Mouse (Mus musculus): ENCODE results near the gene Plekhg5. TPM values are rescaled to one million over a fixed set of nuclear protein-coding genes. Genes with fewer than 3 reads are reported as not detected.

Gene Plekhg5
- polyA plus RNA-seq, 1 experiment from 2014 or later, result 8.1 TPM

DNA sequence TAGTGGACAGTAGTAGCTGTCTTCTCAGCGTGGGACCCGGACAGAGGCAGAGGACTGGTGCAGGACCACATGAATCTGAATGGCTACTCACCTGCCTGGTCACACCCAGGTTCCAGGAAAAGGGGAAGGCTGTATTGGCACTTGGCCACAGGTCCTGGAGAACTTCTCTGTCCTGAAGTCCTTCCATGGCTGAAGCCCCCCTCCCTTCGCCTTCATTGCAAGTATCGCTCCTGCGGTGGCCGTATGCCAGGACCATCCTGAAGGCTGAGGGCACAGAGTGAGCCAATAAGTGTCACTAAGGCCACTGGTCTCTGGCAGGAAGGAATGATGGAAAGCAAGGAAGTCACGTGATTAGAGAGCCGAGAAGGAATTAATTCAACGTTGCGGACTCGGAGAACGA lies 21.9 kb downstream of the Plekhg5 start:
- H3K36me3 ChIP-seq, result no peaks in the 10 kb centered on the region
- 93% methylated on average over 12 of the region's 12 CpGs for WGBS
- H3K27ac ChIP-seq (replicated peaks), result no peak overlapping the region
- no peak for DNase-seq (ENCODE audit: low spot score)
- H3K9me3 ChIP-seq (replicated peaks), result no peaks in the 10 kb centered on the region
- peaks cover 21% of the 10 kb centered on the region for H3K27me3 ChIP-seq (ENCODE audit: low read depth, poor library complexity, severe bottlenecking)
- H3K4me3 ChIP-seq, result no peak overlapping the region
- H3K4me1 ChIP-seq, result peaks cover 32% of the 10 kb centered on the region

DNA sequence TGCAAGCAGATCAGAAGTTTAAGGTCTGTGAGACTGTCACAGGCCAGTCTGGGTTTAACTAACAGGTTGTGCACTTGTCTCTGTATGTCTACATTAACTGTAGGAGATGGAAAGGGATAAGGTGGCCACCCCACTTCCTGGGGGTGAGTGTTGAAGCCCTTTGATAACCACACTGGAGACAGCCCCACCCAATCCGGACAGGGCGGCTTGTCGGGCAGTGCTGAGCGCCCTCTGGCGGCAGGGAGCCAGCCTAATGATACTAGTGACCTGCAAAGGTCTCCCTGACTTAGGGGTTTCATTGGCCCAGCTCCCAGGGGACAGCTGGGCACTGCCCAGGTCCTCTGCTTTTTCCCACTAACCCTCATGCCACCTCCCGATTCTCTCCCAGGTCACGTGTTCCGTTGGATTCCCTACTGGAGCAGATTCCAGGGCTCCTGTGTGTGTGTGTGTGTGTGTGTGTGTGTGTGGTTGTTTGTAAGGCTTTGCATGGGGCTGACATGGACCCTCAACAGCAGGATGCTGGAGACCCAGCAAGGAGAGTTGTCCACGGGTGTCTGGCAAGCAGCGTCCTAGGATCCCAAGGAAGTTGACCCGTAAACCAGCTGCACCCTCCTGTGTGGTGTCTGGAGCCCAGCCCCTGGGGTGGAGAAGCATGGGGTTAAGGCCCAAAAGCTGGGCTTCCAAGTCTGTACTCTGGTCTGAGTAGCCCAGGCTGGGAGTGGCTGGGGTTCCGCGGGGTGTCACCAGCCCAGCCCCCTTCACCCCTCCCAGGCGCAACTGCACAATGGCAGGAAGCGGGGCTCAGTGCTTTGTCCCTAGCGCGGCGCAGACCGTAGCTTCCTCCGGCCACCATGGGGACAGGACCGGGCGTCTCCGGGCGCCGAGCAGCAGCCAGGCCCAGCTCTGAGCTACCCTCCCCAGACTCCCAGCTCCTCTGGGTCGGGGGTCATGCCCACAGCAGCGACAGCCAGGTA lies 23.9 kb downstream of the Plekhg5 start:
- DNase-seq (ENCODE audit: low spot score), result peak; percentile 75
- no peaks in the 10 kb centered on the region for H3K9me3 ChIP-seq (replicated peaks)
- 13% methylated on average over 27 of the region's 27 CpGs for WGBS
- peak overlapping the region; percentile 36 for H3K4me3 ChIP-seq
- peaks cover 21% of the 10 kb centered on the region for H3K27me3 ChIP-seq (ENCODE audit: low read depth, poor library complexity, severe bottlenecking)
- H3K27ac ChIP-seq (replicated peaks), result peak overlapping the region; percentile 59
- no peaks in the 10 kb centered on the region for H3K36me3 ChIP-seq
- peaks cover 32% of the 10 kb centered on the region for H3K4me1 ChIP-seq

GRCm38 (mm10) chr4:152096927-152097326 lies 24.6 kb downstream of the Plekhg5 start:
- Histone ChIP-seq H3K27ac (replicated peaks) (peak overlapping the region; percentile 59), H3K4me1 (peaks cover 32% of the 10 kb centered on the region), H3K4me3 (peak overlapping the region; percentile 36), H3K36me3 (peaks cover 2% of the 10 kb centered on the region; the same call in 1 of the 2 replicates), H3K9me3 (replicated peaks) (no peaks in the 10 kb centered on the region), H3K27me3 (ENCODE audit: low read depth, poor library complexity, severe bottlenecking) (peaks cover 21% of the 10 kb centered on the region)
- WGBS, result 50% methylated on average over 6 of the region's 6 CpGs
- DNase-seq (ENCODE audit: low spot score), result no peak

DNA sequence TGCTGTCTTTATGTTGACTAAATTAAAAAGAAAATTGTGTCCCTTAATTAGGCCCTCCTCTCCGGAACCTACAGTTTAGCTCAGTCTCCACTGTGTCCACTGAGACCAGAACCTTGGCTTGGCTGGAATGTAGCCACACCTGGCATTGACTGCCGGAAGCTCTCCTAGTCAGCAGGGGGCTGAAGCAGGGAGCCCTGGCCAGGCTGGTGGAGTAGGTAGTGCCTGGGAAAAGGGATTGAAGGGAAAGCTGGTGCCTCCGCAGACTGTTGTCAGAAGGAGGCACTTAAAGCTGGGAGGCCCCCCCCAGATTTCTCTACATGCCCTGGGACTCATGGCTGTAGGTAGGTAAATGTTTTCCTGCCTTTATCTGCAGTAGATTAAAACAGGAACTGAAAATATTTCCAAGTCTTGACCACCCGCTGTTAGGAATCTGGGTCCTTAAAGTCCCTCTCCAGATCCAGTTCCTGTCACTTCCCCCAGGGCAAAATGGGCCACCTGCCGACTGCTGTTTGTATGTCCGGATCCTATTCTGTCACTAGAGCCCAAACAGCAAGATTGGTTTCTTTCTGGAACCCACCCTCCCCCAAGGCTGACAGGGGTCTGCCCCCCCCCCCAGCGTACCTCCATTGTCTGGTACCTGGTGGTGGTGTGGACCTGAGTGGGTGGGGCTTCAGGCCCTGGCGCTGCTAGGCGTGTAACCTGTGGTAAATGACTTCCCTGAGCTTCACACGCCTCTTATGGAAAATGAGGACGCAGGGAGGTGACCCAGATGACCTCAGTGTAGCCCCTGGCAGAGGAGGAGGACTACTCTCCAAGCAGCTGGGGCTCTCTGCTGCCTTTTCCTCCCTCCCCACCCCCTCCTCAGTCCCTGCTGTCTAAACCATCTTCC lies 25.9 kb downstream of the Plekhg5 start:
- Histone ChIP-seq H3K27me3 (ENCODE audit: low read depth, poor library complexity, severe bottlenecking) (peaks cover 21% of the 10 kb centered on the region), H3K9me3 (replicated peaks) (no peaks in the 10 kb centered on the region), H3K36me3 (peaks cover 13% of the 10 kb centered on the region), H3K4me1 (peaks cover 26% of the 10 kb centered on the region), H3K27ac (replicated peaks) (0 out of 2 replicates have a peak overlapping the region, but pooled peaks have one; percentile 7), H3K4me3 (no peak overlapping the region)
- WGBS, result 24% methylated on average over 11 of the region's 11 CpGs
- DNase-seq (ENCODE audit: low spot score), result no peak

GRCm38 (mm10) chr4:152100541-152100940 lies 28.2 kb downstream of the Plekhg5 start:
- Histone ChIP-seq H3K27ac (replicated peaks) (no peak overlapping the region), H3K9me3 (replicated peaks) (no peaks in the 10 kb centered on the region), H3K4me3 (no peak overlapping the region), H3K36me3 (peaks cover 28% of the 10 kb centered on the region), H3K4me1 (peaks cover 26% of the 10 kb centered on the region), H3K27me3 (ENCODE audit: low read depth, poor library complexity, severe bottlenecking) (peaks cover 21% of the 10 kb centered on the region)
- no peak for DNase-seq (ENCODE audit: low spot score)
- 83% methylated on average over 11 of the region's 11 CpGs for WGBS

GRCm38 (mm10) chr4:152101081-152101653 lies 28.9 kb downstream of the Plekhg5 start:
- 77% methylated on average over 7 of the region's 7 CpGs for WGBS
- Histone ChIP-seq H3K27ac (replicated peaks) (no peak overlapping the region), H3K4me1 (peaks cover 27% of the 10 kb centered on the region), H3K36me3 (peaks cover 32% of the 10 kb centered on the region), H3K9me3 (replicated peaks) (no peaks in the 10 kb centered on the region), H3K4me3 (no peak overlapping the region), H3K27me3 (ENCODE audit: low read depth, poor library complexity, severe bottlenecking) (peaks cover 22% of the 10 kb centered on the region)
- DNase-seq (ENCODE audit: low spot score), result no peak

- Histone ChIP-seq H3K4me3 (no peak overlapping the region), H3K27ac (replicated peaks) (no peak overlapping the region), H3K36me3 (peaks cover 38% of the 10 kb centered on the region), H3K27me3 (ENCODE audit: low read depth, poor library complexity, severe bottlenecking) (peaks cover 22% of the 10 kb centered on the region), H3K4me1 (peaks cover 20% of the 10 kb centered on the region), H3K9me3 (replicated peaks) (no peaks in the 10 kb centered on the region)
- WGBS, result 95% methylated on average over 16 of the region's 16 CpGs
- DNase-seq (ENCODE audit: low spot score), result no peak
These were observed 29.6 kb downstream of the Plekhg5 start for GRCm38 (mm10) chr4:152101921-152102320.

GRCm38 (mm10) chr4:152103025-152103424 lies 30.7 kb downstream of the Plekhg5 start:
- peak; percentile 75 for DNase-seq (ENCODE audit: low spot score)
- 34% methylated on average over 7 of the region's 7 CpGs for WGBS
- H3K27ac ChIP-seq (replicated peaks), result no peak overlapping the region
- peaks cover 21% of the 10 kb centered on the region for H3K4me1 ChIP-seq
- no peaks in the 10 kb centered on the region for H3K9me3 ChIP-seq (replicated peaks)
- H3K27me3 ChIP-seq (ENCODE audit: low read depth, poor library complexity, severe bottlenecking), result peaks cover 27% of the 10 kb centered on the region
- H3K36me3 ChIP-seq, result peaks cover 41% of the 10 kb centered on the region
- no peak overlapping the region for H3K4me3 ChIP-seq

GRCm38 (mm10) chr4:152106746-152107145 lies 34.4 kb downstream of the Plekhg5 start:
- Histone ChIP-seq H3K4me3 (no peak overlapping the region; the same call in 1 of the 2 replicates), H3K27me3 (ENCODE audit: low read depth, poor library complexity, severe bottlenecking) (peaks cover 58% of the 10 kb centered on the region), H3K4me1 (peaks cover 20% of the 10 kb centered on the region), H3K9me3 (replicated peaks) (no peaks in the 10 kb centered on the region), H3K36me3 (peaks cover 61% of the 10 kb centered on the region), H3K27ac (replicated peaks) (no peak overlapping the region)
- WGBS, result 49% methylated on average over 9 of the region's 9 CpGs
- DNase-seq (ENCODE audit: low spot score), result no peak

DNA sequence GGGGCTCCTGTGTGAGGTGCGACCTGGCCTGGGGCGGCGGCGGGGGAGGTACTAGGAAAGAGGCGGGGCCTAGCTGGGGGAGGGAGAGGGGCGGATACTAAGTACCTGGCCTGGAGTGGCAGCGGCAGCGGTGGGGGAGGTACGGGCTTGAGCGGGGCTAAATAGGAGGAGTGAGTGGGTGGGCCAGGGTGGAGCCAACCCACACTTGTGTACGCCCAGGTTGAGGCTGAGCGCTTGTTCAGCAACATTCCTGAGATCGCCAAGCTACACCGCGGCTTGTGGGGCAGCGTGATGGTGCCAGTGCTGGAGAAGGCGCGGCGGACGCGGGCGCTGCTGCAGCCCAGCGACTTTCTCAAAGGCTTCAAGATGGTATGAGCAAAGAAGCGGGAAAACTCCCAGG lies 35.2 kb downstream of the Plekhg5 start:
- WGBS, result 3% methylated on average over 24 of the region's 24 CpGs
- Histone ChIP-seq H3K36me3 (peaks cover 61% of the 10 kb centered on the region), H3K27me3 (ENCODE audit: low read depth, poor library complexity, severe bottlenecking) (peaks cover 65% of the 10 kb centered on the region), H3K4me3 (peak overlapping the region; percentile 56), H3K27ac (replicated peaks) (peak overlapping the region; percentile 63), H3K4me1 (peaks cover 26% of the 10 kb centered on the region), H3K9me3 (replicated peaks) (no peaks in the 10 kb centered on the region)
- DNase-seq (ENCODE audit: low spot score), result no peak

GRCm38 (mm10) chr4:152107971-152108509 lies 35.7 kb downstream of the Plekhg5 start:
- H3K36me3 ChIP-seq, result peaks cover 58% of the 10 kb centered on the region
- H3K4me1 ChIP-seq, result peaks cover 32% of the 10 kb centered on the region
- H3K9me3 ChIP-seq (replicated peaks), result no peaks in the 10 kb centered on the region
- H3K27ac ChIP-seq (replicated peaks), result peak overlapping the region; percentile 63
- peak overlapping the region; percentile 56 for H3K4me3 ChIP-seq
- H3K27me3 ChIP-seq (ENCODE audit: low read depth, poor library complexity, severe bottlenecking), result peaks cover 71% of the 10 kb centered on the region
- 10% methylated on average over 30 of the region's 30 CpGs for WGBS
- peak; percentile 92 for DNase-seq (ENCODE audit: low spot score)

- Histone ChIP-seq H3K27ac (replicated peaks) (no peak overlapping the region), H3K9me3 (replicated peaks) (no peaks in the 10 kb centered on the region), H3K36me3 (peaks cover 54% of the 10 kb centered on the region), H3K4me3 (peak overlapping the region; percentile 56; the same call in 1 of the 2 replicates), H3K4me1 (peaks cover 34% of the 10 kb centered on the region), H3K27me3 (ENCODE audit: low read depth, poor library complexity, severe bottlenecking) (peaks cover 77% of the 10 kb centered on the region)
- 88% methylated on average over 5 of the region's 5 CpGs for WGBS
- no peak for DNase-seq (ENCODE audit: low spot score)
These were observed 36.4 kb downstream of the Plekhg5 start for GRCm38 (mm10) chr4:152108673-152109072.

All from midbrain, embryonic 10.5 days (tissue).